Mouse (Mus musculus) embryonic facial prominence, embryonic 14.5 days (tissue): ENCODE results near the gene Eef1b2. TPM values are rescaled to one million over a fixed set of nuclear protein-coding genes. Genes with fewer than 3 reads are reported as not detected.
"Not testable (repeated sequence)": the region's sequence is repeated elsewhere in the genome, so short reads cannot be mapped to it uniquely, and the experiment has no call there.

Experiments used
- ATAC-seq: fragments of 200-750 bp; cut with Nextera tagmentation; 2 replicates; pipeline ENCODE4 v1.8.0; 2017; ENCODE audit warnings: low read depth, moderate number of reproducible peaks, moderate TSS enrichment
- DNase-seq: peaks from one replicate; pipeline ENCODE4 v3.0.0-alpha.2; 2015; ENCODE audit warnings: low spot score
- H3K27ac ChIP-seq: fragments of 300-500 bp; sonication (generic); replicated peaks from 2 replicates; pipeline ENCODE4 v1.5.1; 2014; ENCODE audit warnings: low read depth, mild to moderate bottlenecking, low read length, moderate library complexity
- H3K27me3 ChIP-seq: fragments of 300-500 bp; sonication (generic); replicated peaks from 2 replicates; pipeline ENCODE4 v1.6.1; 2014; ENCODE audit warnings: low read length; ENCODE audit not compliant: control insufficient read depth, insufficient read depth
- H3K36me3 ChIP-seq: fragments of 300-500 bp; sonication (generic); 2 replicates; pipeline ENCODE4 v1.6.1; 2014; ENCODE audit warnings: low read length, mixed read lengths; ENCODE audit not compliant: control insufficient read depth, insufficient read depth
- H3K4me1 ChIP-seq: fragments of 300-500 bp; sonication (generic); 2 replicates; pipeline ENCODE4 v1.6.1; 2014; ENCODE audit warnings: antibody characterized with exemption, low read length; ENCODE audit not compliant: control insufficient read depth, insufficient read depth
- H3K4me2 ChIP-seq: fragments of 300-500 bp; sonication (generic); 2 replicates; pipeline ENCODE4 v1.6.1; 2014; ENCODE audit warnings: low read depth, mild to moderate bottlenecking, low read length, moderate library complexity, mixed read lengths
- H3K4me3 ChIP-seq: fragments of 300-500 bp; sonication (generic); 2 replicates; pipeline ENCODE4 v1.5.1; 2014; ENCODE audit warnings: low read depth, mild to moderate bottlenecking, low read length
- H3K9ac ChIP-seq: fragments of 300-500 bp; sonication (generic); 2 replicates; pipeline ENCODE4 v1.6.1; 2014; ENCODE audit warnings: low read depth, mild to moderate bottlenecking, low read length, moderate library complexity, mixed read lengths
- H3K9me3 ChIP-seq: fragments of 300-500 bp; sonication (generic); 2 replicates; pipeline ENCODE4 v1.6.1; 2016; ENCODE audit warnings: low read length; ENCODE audit not compliant: control insufficient read depth
- WGBS: fragments of 180-500 bp; shearing (Covaris S2); extraction: QIAGEN DNeasy Blood & Tissue Kit; methylation state at CpG from one replicate; pipeline ENCODE4 v1.1.7; 2014; 5-methylcytosine and 5-hydroxymethylcytosine counted together
- polyA plus RNA-seq: library from polyadenylated mRNA; unstranded; fragments of >200 nt; fragmentation: Nextera tagmentation; extraction: Ambion mirVana; gene quantifications from 2 replicates; pipeline ENCODE4 v1.2.1, GENCODE M21; 2014

Eef1b2 gene
- polyA plus RNA-seq, 1 experiment from 2014 or later: 733 TPM

DNA sequence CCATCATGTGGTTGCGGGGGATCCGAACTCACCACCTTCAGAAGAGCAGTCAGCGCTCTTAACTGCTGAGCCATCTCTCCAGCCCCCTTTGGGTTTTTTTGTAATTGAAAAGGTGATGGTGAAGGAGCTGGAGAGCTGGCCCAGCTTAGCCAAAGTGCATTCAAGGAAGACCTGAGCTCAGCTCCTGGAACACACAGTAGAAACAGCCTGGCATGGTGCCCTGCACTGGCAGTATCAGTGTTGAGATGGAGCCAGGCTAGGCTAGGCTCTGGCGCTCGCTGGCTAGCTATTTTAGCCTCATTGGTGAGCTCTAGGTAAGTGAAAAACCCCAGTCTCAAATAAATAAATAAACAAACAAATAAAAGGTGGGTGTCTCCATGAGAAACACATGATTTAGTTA, 5.6 kb downstream of the Eef1b2 start:
- no peak for ATAC-seq
- Histone ChIP-seq H3K4me3 (no peak overlapping the region), H3K9ac (no peak overlapping the region), H3K27ac (no peak overlapping the region), H3K4me2 (no peak overlapping the region), H3K9me3 (no peaks in the 10 kb centered on the region), H3K36me3 (peaks cover 31% of the 10 kb centered on the region), H3K27me3 (no peaks in the 10 kb centered on the region), H3K4me1 (peaks cover 8% of the 10 kb centered on the region; the same call in 1 of the 2 replicates)
- DNase-seq: no peak
- WGBS: 84% methylated on average over 5 of the region's 5 CpGs

DNA sequence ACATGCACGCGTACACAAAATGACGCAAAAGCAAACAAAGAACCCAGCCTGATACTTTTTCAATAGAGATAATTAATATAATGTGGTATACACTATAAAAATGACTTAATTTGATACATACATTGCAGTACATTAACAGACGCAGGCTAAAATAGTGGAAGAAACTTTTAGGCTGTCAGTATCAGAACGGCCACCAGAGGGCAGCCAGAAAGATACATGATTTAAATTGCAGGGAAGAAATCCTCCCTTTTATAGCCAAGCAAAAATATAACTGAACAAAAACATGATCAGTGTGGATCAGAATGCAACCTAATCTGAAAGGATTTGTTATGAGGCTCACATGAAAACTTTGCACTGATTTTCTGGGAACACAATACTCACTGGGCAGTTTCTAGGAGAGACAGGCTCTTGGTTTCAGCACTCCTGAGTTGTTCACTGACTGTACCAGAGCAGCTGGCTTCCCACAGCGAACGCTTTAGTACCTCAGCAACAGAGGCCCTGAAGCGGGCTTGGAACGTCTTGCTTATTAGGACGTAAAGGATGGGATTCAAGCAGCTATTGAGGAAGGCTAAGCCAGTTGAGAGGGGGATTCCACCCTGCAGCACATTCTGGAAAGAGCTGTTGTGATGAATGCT, 6.1 kb downstream of the Eef1b2 start:
- Histone ChIP-seq H3K4me1 (peaks cover 6% of the 10 kb centered on the region; the same call in 1 of the 2 replicates), H3K27ac (no peak overlapping the region), H3K4me3 (no peak overlapping the region), H3K27me3 (no peaks in the 10 kb centered on the region), H3K4me2 (no peak overlapping the region), H3K36me3 (peaks cover 28% of the 10 kb centered on the region), H3K9me3 (no peaks in the 10 kb centered on the region), H3K9ac (no peak overlapping the region)
- ATAC-seq (no peak), DNase-seq (peak; percentile 66)
- 55% methylated on average over 10 of the region's 10 CpGs for WGBS

DNA sequence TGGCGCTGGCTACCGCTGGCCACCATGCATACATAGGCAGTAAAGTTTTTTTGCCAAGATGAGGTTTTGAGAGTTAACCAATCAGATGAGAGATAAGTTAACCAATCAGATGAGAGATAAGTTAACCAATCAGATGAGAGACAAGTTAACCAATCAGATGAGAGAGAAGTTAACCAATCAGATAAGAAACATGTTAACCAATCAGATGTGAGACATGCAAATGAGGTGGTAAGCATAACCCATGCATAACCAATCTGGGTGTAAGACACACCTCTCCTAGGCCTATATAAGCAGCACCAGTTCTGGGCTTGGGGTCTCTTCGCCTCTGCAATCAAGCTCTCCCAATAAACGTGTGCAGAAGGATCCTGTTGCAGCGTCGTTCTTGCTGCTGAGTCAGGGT, 8.8 kb downstream of the Eef1b2 start:
- not testable (repeated sequence) for ATAC-seq, H3K36me3 ChIP-seq, DNase-seq, H3K27me3 ChIP-seq, H3K4me3 ChIP-seq, H3K9ac ChIP-seq, H3K9me3 ChIP-seq, H3K27ac ChIP-seq, H3K4me2 ChIP-seq, H3K4me1 ChIP-seq
- 86% methylated on average over 5 of the region's 6 CpGs for WGBS

GRCm38 (mm10) chr1:63188536-63188935, 11.9 kb downstream of the Eef1b2 start:
- Histone ChIP-seq H3K9me3 (no peaks in the 10 kb centered on the region), H3K4me2 (no peak overlapping the region), H3K27me3 (no peaks in the 10 kb centered on the region), H3K4me1 (peaks cover 3% of the 10 kb centered on the region; the same call in 1 of the 2 replicates), H3K36me3 (no peaks in the 10 kb centered on the region), H3K9ac (no peak overlapping the region), H3K27ac (no peak overlapping the region), H3K4me3 (no peak overlapping the region)
- WGBS: 87% methylated on average over 3 of the region's 3 CpGs
- ATAC-seq: no peak
- no peak for DNase-seq

DNA sequence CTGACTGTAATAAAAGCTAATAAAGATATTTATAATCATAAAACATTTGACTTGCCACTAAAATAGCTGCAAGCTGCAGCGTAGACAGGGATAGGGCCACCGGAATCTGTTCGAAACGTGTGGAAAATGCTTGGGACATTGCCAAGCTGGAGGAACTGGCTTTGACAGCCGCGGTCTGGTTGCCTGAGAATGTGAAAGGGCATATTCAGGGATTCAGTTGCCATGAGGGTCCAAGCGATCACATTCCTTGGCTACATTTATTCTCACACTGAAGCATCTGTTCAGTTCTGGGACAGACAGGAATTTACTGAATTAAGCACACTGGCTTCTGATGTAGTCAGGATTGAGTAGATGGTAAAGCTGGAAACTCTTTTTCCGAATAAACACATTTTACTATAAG, 14.2 kb downstream of the Eef1b2 start:
- peak; percentile 75 for ATAC-seq
- no peak overlapping the region for H3K4me2 ChIP-seq
- no peaks in the 10 kb centered on the region for H3K9me3 ChIP-seq
- H3K4me3 ChIP-seq: no peak overlapping the region
- no peaks in the 10 kb centered on the region for H3K27me3 ChIP-seq
- no peak overlapping the region for H3K9ac ChIP-seq
- peaks cover 5% of the 10 kb centered on the region; the same call in 1 of the 2 replicates for H3K4me1 ChIP-seq
- WGBS: 51% methylated on average over 8 of the region's 8 CpGs
- no peaks in the 10 kb centered on the region for H3K36me3 ChIP-seq
- DNase-seq: peak; percentile 86
- H3K27ac ChIP-seq: peak overlapping the region; percentile 80

GRCm38 (mm10) chr1:63192306-63193065, 15.9 kb downstream of the Eef1b2 start:
- H3K9me3 ChIP-seq: no peaks in the 10 kb centered on the region
- no peak overlapping the region for H3K4me3 ChIP-seq
- no peak overlapping the region for H3K9ac ChIP-seq
- no peak for ATAC-seq
- H3K4me1 ChIP-seq: peaks cover 5% of the 10 kb centered on the region; the same call in 1 of the 2 replicates
- no peaks in the 10 kb centered on the region for H3K36me3 ChIP-seq
- DNase-seq: no peak
- no peaks in the 10 kb centered on the region for H3K27me3 ChIP-seq
- no peak overlapping the region for H3K27ac ChIP-seq
- 75% methylated on average over 11 of the region's 11 CpGs for WGBS
- no peak overlapping the region for H3K4me2 ChIP-seq

- Histone ChIP-seq H3K4me1 (peaks cover 5% of the 10 kb centered on the region; the same call in 1 of the 2 replicates), H3K27me3 (no peaks in the 10 kb centered on the region), H3K9me3 (0 out of 2 replicates have a peak, but pooled peaks cover 7% of the 10 kb centered on the region), H3K4me2 (no peak overlapping the region), H3K4me3 (no peak overlapping the region), H3K36me3 (no peaks in the 10 kb centered on the region), H3K9ac (no peak overlapping the region), H3K27ac (no peak overlapping the region)
- WGBS: 50% methylated on average over 5 of the region's 5 CpGs
- DNase-seq (no peak), ATAC-seq (no peak)
These were observed 19.4 kb downstream of the Eef1b2 start for GRCm38 (mm10) chr1:63195848-63196512.

GRCm38 (mm10) chr1:63199387-63199786, 22.8 kb downstream of the Eef1b2 start:
- Histone ChIP-seq H3K27me3 (no peaks in the 10 kb centered on the region), H3K9me3 (0 out of 2 replicates have a peak, but pooled peaks cover 7% of the 10 kb centered on the region), H3K36me3 (no peaks in the 10 kb centered on the region), H3K27ac (no peak overlapping the region), H3K4me2 (no peak overlapping the region), H3K4me1 (no peaks in the 10 kb centered on the region), H3K4me3 (no peak overlapping the region), H3K9ac (no peak overlapping the region)
- 67% methylated on average over 6 of the region's 6 CpGs for whole genome bisulfite sequencing
- DNase-seq (peak; percentile 46), ATAC-seq (no peak)
